Mouse (Mus musculus): ENCODE results near the gene Aven. TPM values are rescaled to one million over a fixed set of nuclear protein-coding genes. Genes with fewer than 3 reads are reported as not detected.

Gene Aven
- polyA plus RNA-seq, 1 experiment from 2014 or later: 10.1 TPM

DNA sequence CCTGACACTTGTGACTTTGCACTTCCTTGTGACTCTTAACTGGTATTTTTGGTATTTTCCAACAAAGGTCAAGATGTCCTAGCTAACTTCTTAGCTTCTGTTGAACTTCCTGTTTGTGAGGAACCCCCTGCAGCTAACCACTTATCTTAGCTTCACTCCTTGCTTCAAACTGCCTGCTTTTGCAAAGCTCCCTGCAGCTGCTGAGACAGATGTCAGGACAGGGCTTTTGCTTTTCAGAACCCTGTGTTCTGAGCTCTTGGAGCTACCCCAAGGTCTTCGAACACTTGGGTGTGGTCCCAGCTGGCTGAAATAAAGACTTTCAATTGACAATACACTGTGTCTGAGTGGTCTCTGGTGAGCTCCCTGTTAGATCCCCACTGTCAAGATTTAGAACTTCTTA is 184.0 kb downstream of the Aven start:
- no peak overlapping the region for H3K27ac ChIP-seq
- no peak for ATAC-seq (ENCODE audit: insufficient number of reproducible peaks, insufficient read depth, low FRiP score, low TSS enrichment, low read depth)
- no peak overlapping the region for H3K9ac ChIP-seq (replicated peaks)
- no peaks in the 10 kb centered on the region for H3K27me3 ChIP-seq
- no peaks in the 10 kb centered on the region for H3K9me3 ChIP-seq
- no peak overlapping the region for H3K4me3 ChIP-seq (replicated peaks)
- 60% methylated on average over 1 of the region's 1 CpGs for WGBS
- no peaks in the 10 kb centered on the region; the same call in 1 of the 2 replicates for H3K4me1 ChIP-seq (replicated peaks)
- H3K4me2 ChIP-seq: no peak overlapping the region
- H3K36me3 ChIP-seq: no peaks in the 10 kb centered on the region

DNA sequence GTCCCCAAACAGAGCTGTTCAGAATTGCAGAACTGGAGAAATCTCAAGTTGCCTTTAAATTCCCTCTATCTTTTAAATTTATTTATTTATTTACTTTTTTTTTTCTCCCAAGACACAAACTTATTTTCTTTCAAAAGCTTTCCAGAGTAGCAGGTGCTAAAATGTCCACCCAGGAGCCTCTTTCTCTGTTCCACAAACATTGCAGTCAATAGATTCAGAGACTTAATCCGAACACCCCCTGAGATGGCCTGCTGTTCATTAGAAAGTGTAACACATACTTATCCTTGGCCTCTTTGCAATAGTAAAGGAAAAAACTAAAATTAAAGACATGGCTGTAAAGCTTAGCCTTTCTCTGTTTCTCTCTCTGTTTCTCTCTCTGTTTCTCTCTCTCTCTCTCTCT is 184.5 kb downstream of the Aven start:
- no peak for ATAC-seq (ENCODE audit: insufficient number of reproducible peaks, insufficient read depth, low FRiP score, low TSS enrichment, low read depth)
- H3K4me3 ChIP-seq (replicated peaks): no peak overlapping the region
- no peaks in the 10 kb centered on the region for H3K36me3 ChIP-seq
- no peaks in the 10 kb centered on the region for H3K4me1 ChIP-seq (replicated peaks)
- H3K9me3 ChIP-seq: no peaks in the 10 kb centered on the region
- no peak overlapping the region for H3K9ac ChIP-seq (replicated peaks)
- H3K27me3 ChIP-seq: no peaks in the 10 kb centered on the region
- no peak overlapping the region for H3K27ac ChIP-seq
- no peak overlapping the region for H3K4me2 ChIP-seq
- WGBS: 67% methylated on average over 1 of the region's 1 CpGs

DNA sequence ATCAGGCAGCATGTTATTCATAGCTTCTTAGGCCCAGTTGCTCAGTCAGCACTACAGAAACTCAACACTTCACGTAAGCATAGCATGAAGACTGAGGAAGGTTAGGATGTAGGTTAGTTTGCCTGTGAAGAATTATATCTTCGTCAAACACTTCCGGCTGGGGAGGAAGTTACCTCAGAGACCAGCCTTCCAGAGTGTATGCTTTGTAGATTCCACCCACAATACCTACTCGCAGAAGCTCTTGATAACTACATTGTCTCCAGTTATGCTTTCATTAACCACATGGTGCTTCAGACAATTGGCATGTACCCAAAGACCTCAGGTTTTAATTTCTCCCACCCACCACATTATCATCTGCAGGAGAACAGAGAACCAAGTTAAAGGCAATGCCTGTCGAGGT is 189.1 kb downstream of the Aven start:
- H3K27ac ChIP-seq: no peak overlapping the region
- no peaks in the 10 kb centered on the region for H3K27me3 ChIP-seq
- H3K9me3 ChIP-seq: no peaks in the 10 kb centered on the region
- no peak overlapping the region for H3K4me3 ChIP-seq (replicated peaks)
- 86% methylated on average over 5 of the region's 5 CpGs for WGBS
- no peak overlapping the region for H3K4me2 ChIP-seq
- no peak overlapping the region for H3K9ac ChIP-seq (replicated peaks)
- no peak for ATAC-seq (ENCODE audit: insufficient number of reproducible peaks, insufficient read depth, low FRiP score, low TSS enrichment, low read depth)
- H3K36me3 ChIP-seq: no peaks in the 10 kb centered on the region
- no peaks in the 10 kb centered on the region for H3K4me1 ChIP-seq (replicated peaks)

Small RNAs within 50 kb of the gene (microRNA-seq; reads per million reads assigned to microRNA genes)
- gene Gm44374: not detected

Other genes with a start within 250 kb of the Aven start
- 0.10 TPM in 2 replicates for gene Nutm1, start 233.7 kb upstream of the Aven start, polyA plus RNA-seq (2016; fragmentation: Nextera tagmentation; extraction: Ambion mirVana)
- gene Nop10, start 231.0 kb upstream of the Aven start, polyA plus RNA-seq (2016; fragmentation: Nextera tagmentation; extraction: Ambion mirVana): 170 and 181 TPM in 2 replicates
- 10.6 and 11.4 TPM in 2 replicates for gene Slc12a6, start 227.1 kb upstream of the Aven start, polyA plus RNA-seq (2016; fragmentation: Nextera tagmentation; extraction: Ambion mirVana)
- not detected in 2 replicates for gene Gm21985, start 226.7 kb upstream of the Aven start, polyA plus RNA-seq (2016; fragmentation: Nextera tagmentation; extraction: Ambion mirVana)
- gene Emc4, start 124.9 kb upstream of the Aven start, polyA plus RNA-seq (2016; fragmentation: Nextera tagmentation; extraction: Ambion mirVana): 103 and 106 TPM in 2 replicates
- gene Katnbl1, start 113.8 kb upstream of the Aven start, polyA plus RNA-seq (2016; fragmentation: Nextera tagmentation; extraction: Ambion mirVana): 50.8 and 55.8 TPM in 2 replicates
- 11.2 and 12.1 TPM in 2 replicates for gene Emc7, start 38.0 kb upstream of the Aven start, polyA plus RNA-seq (2016; fragmentation: Nextera tagmentation; extraction: Ambion mirVana)
- gene Chrm5, start 12.2 kb upstream of the Aven start, polyA plus RNA-seq (2016; fragmentation: Nextera tagmentation; extraction: Ambion mirVana): not detected in 2 replicates

Data from limb, embryonic 12.5 days (tissue).